Mouse (Mus musculus): ENCODE data around the gene Tbxa2r. TPM values are rescaled to one million over a fixed set of nuclear protein-coding genes. Genes with fewer than 3 reads are reported as not detected.

The Tbxa2r gene
- polyA plus RNA-seq, 1 experiment: 0.16 TPM

GRCm38 (mm10) chr10:81295185-81295584 is 33.3 kb upstream of the Tbxa2r start:
- Histone ChIP-seq H3K79me2 (ENCODE audit: control insufficient read depth, insufficient read depth) (peaks cover 54% of the 10 kb centered on the region), H3ac (ENCODE audit: control insufficient read depth, insufficient read length) (no peak overlapping the region), H3K4me2 (ENCODE audit: low read depth) (no peak overlapping the region), H3K4me3 (no peak overlapping the region), H3K36me3 (ENCODE audit: control insufficient read depth, insufficient read depth) (no peaks in the 10 kb centered on the region), H3K27me3 (ENCODE audit: control insufficient read depth, insufficient read depth, insufficient read length) (no peaks in the 10 kb centered on the region)
- no peak for TF ChIP-seq MAX (IDR thresholded peaks at IDR 0.05; ENCODE audit: low read depth)
- no peak for TF ChIP-seq USF1 (IDR thresholded peaks at IDR 0.05; ENCODE audit: low read depth)
- no peak for TF ChIP-seq POLR2AphosphoS2 (IDR thresholded peaks at IDR 0.05; ENCODE audit: insufficient read length, low read depth)
- TF ChIP-seq E2F4 (IDR thresholded peaks at IDR 0.05; ENCODE audit: insufficient read depth): no peak
- no peak for TF ChIP-seq TCF3 (IDR thresholded peaks at IDR 0.05; ENCODE audit: insufficient read length, low read depth)

- Histone ChIP-seq H3K4me2 (ENCODE audit: low read depth) (no peak overlapping the region), H3K27me3 (ENCODE audit: control insufficient read depth, insufficient read depth, insufficient read length) (no peaks in the 10 kb centered on the region), H3K36me3 (ENCODE audit: control insufficient read depth, insufficient read depth) (no peaks in the 10 kb centered on the region), H3K79me2 (ENCODE audit: control insufficient read depth, insufficient read depth) (peaks cover 54% of the 10 kb centered on the region), H3K4me3 (no peak overlapping the region), H3ac (ENCODE audit: control insufficient read depth, insufficient read length) (no peak overlapping the region)
- TF ChIP-seq TCF12 (IDR thresholded peaks at IDR 0.05; ENCODE audit: insufficient read depth, poor library complexity, severe bottlenecking): no peak
- no peak for TF ChIP-seq TCF3 (IDR thresholded peaks at IDR 0.05; ENCODE audit: insufficient read length, low read depth)
- TF ChIP-seq MYOG (IDR thresholded peaks at IDR 0.05; ENCODE audit: control insufficient read depth in 1 of 3, insufficient read depth in 1 of 3, insufficient read length in 2 of 3, low read depth in 2 of 3): no peak
- TF ChIP-seq MAX (IDR thresholded peaks at IDR 0.05; ENCODE audit: low read depth): no peak
- no peak for TF ChIP-seq SRF (IDR thresholded peaks at IDR 0.05; ENCODE audit: control insufficient read depth, insufficient read length, low read depth)
- TF ChIP-seq POLR2AphosphoS2 (IDR thresholded peaks at IDR 0.05; ENCODE audit: insufficient read length, low read depth): no peak
- TF ChIP-seq E2F4 (IDR thresholded peaks at IDR 0.05; ENCODE audit: insufficient read depth): no peak
- no peak for TF ChIP-seq USF1 (IDR thresholded peaks at IDR 0.05; ENCODE audit: low read depth)
- no peak for TF ChIP-seq POLR2A (IDR thresholded peaks at IDR 0.05; ENCODE audit: insufficient read length, low read depth)
- TF ChIP-seq CEBPB (IDR thresholded peaks at IDR 0.05; ENCODE audit: insufficient read depth, poor library complexity, severe bottlenecking): no peak
- no peak for TF ChIP-seq MYOD1 (IDR thresholded peaks at IDR 0.05; ENCODE audit: control insufficient read depth in 1 of 3, insufficient read length in 2 of 3, low read depth in 2 of 3)
- TF ChIP-seq REST (IDR thresholded peaks at IDR 0.05; ENCODE audit: insufficient read depth, insufficient read length): no peak
Observed at GRCm38 (mm10) chr10:81297246-81297645, 31.3 kb upstream of the Tbxa2r start.

GRCm38 (mm10) chr10:81297845-81298244 is 30.7 kb upstream of the Tbxa2r start:
- no peak overlapping the region for H3K4me3 ChIP-seq

GRCm38 (mm10) chr10:81298369-81299100 is 30.0 kb upstream of the Tbxa2r start:
- no peak overlapping the region for H3ac ChIP-seq (ENCODE audit: control insufficient read depth, insufficient read length)
- H3K79me2 ChIP-seq (ENCODE audit: control insufficient read depth, insufficient read depth): peaks cover 57% of the 10 kb centered on the region
- H3K4me2 ChIP-seq (ENCODE audit: low read depth): no peak overlapping the region
- no peaks in the 10 kb centered on the region for H3K27me3 ChIP-seq (ENCODE audit: control insufficient read depth, insufficient read depth, insufficient read length)
- TF ChIP-seq CEBPB (IDR thresholded peaks at IDR 0.05; ENCODE audit: insufficient read depth, poor library complexity, severe bottlenecking): no peak
- TF ChIP-seq MYOD1 (IDR thresholded peaks at IDR 0.05; ENCODE audit: control insufficient read depth in 1 of 3, insufficient read length in 2 of 3, low read depth in 2 of 3): no peak
- no peak for TF ChIP-seq REST (IDR thresholded peaks at IDR 0.05; ENCODE audit: insufficient read depth, insufficient read length)
- no peak for TF ChIP-seq E2F4 (IDR thresholded peaks at IDR 0.05; ENCODE audit: insufficient read depth)
- no peak for TF ChIP-seq MYOG (IDR thresholded peaks at IDR 0.05; ENCODE audit: control insufficient read depth in 1 of 3, insufficient read depth in 1 of 3, insufficient read length in 2 of 3, low read depth in 2 of 3)
- no peak overlapping the region for H3K4me3 ChIP-seq
- H3K36me3 ChIP-seq (ENCODE audit: control insufficient read depth, insufficient read depth): no peaks in the 10 kb centered on the region

More at GRCm38 (mm10) chr10:81297845-81298244, 30.7 kb upstream of the Tbxa2r start:
- TF ChIP-seq REST (IDR thresholded peaks at IDR 0.05; ENCODE audit: insufficient read depth, insufficient read length) (no peak), POLR2AphosphoS2 (IDR thresholded peaks at IDR 0.05; ENCODE audit: insufficient read length, low read depth) (no peak), MYOD1 (IDR thresholded peaks at IDR 0.05; ENCODE audit: control insufficient read depth in 1 of 3, insufficient read length in 2 of 3, low read depth in 2 of 3) (no peak), POLR2A (IDR thresholded peaks at IDR 0.05; ENCODE audit: insufficient read length, low read depth) (no peak), MAX (IDR thresholded peaks at IDR 0.05; ENCODE audit: low read depth) (no peak), SRF (IDR thresholded peaks at IDR 0.05; ENCODE audit: control insufficient read depth, insufficient read length, low read depth) (no peak), TCF12 (IDR thresholded peaks at IDR 0.05; ENCODE audit: insufficient read depth, poor library complexity, severe bottlenecking) (no peak), CEBPB (IDR thresholded peaks at IDR 0.05; ENCODE audit: insufficient read depth, poor library complexity, severe bottlenecking) (no peak), TCF3 (IDR thresholded peaks at IDR 0.05; ENCODE audit: insufficient read length, low read depth) (no peak), MYOG (IDR thresholded peaks at IDR 0.05; ENCODE audit: control insufficient read depth in 1 of 3, insufficient read depth in 1 of 3, insufficient read length in 2 of 3, low read depth in 2 of 3) (no peak), E2F4 (IDR thresholded peaks at IDR 0.05; ENCODE audit: insufficient read depth) (no peak), USF1 (IDR thresholded peaks at IDR 0.05; ENCODE audit: low read depth) (no peak)
- Histone ChIP-seq H3K27me3 (ENCODE audit: control insufficient read depth, insufficient read depth, insufficient read length) (no peaks in the 10 kb centered on the region), H3K79me2 (ENCODE audit: control insufficient read depth, insufficient read depth) (peaks cover 54% of the 10 kb centered on the region), H3K4me2 (ENCODE audit: low read depth) (no peak overlapping the region), H3K36me3 (ENCODE audit: control insufficient read depth, insufficient read depth) (no peaks in the 10 kb centered on the region), H3ac (ENCODE audit: control insufficient read depth, insufficient read length) (no peak overlapping the region)
